Mouse (Mus musculus) C2C12 (cell line): ENCODE results near the gene Ctrc. TPM values are rescaled to one million over a fixed set of nuclear protein-coding genes. Genes with fewer than 3 reads are reported as not detected.

Source experiments
- H3K27me3 ChIP-seq: one replicate; pipeline ENCODE4 v1.6.1; 2011; ENCODE audit not compliant: control insufficient read depth, insufficient read depth, insufficient read length
- H3K36me3 ChIP-seq: one replicate; pipeline ENCODE4 v1.6.1; 2011; ENCODE audit not compliant: control insufficient read depth, insufficient read depth
- H3K4me3 ChIP-seq: one replicate; pipeline ENCODE4 v1.5.1; 2011; ENCODE audit warnings: mild to moderate bottlenecking, control low read depth; ENCODE audit not compliant: poor library complexity, insufficient read depth, severe bottlenecking
- H3K79me2 ChIP-seq: one replicate; pipeline ENCODE4 v1.6.1; 2011; ENCODE audit not compliant: control insufficient read depth, insufficient read depth
- H3K79me3 ChIP-seq: one replicate; pipeline ENCODE4 v1.6.1; 2011; ENCODE audit warnings: low read depth, control low read depth
- H3ac ChIP-seq: one replicate; pipeline ENCODE3; 2011; ENCODE audit warnings: low read depth; ENCODE audit not compliant: control insufficient read depth, insufficient read length
- CEBPB ChIP-seq: IDR thresholded peaks from one replicate; pipeline ENCODE4 v1.6.1; 2011; ENCODE audit warnings: low read depth, mild to moderate bottlenecking, control low read depth, moderate library complexity
- CTCF ChIP-seq: IDR thresholded peaks from one replicate; pipeline ENCODE4 v1.5.1; 2011; ENCODE audit not compliant: control insufficient read depth, insufficient read depth, insufficient read length
- FOSL1 ChIP-seq: IDR thresholded peaks from one replicate; pipeline ENCODE4 v1.8.0; 2011; ENCODE audit warnings: mild to moderate bottlenecking, low read length; ENCODE audit not compliant: poor library complexity, insufficient read depth, severe bottlenecking
- MAX ChIP-seq: IDR thresholded peaks from one replicate; pipeline ENCODE4 v1.6.1; 2011; ENCODE audit warnings: mild to moderate bottlenecking, control low read depth
- MYOD1 ChIP-seq: IDR thresholded peaks from one replicate; pipeline ENCODE4 v1.6.1; 2011; ENCODE audit warnings: low read depth; ENCODE audit not compliant: control insufficient read depth, insufficient read length
- MYOG ChIP-seq: IDR thresholded peaks from one replicate; pipeline ENCODE4 v1.6.1; 2011; ENCODE audit not compliant: control insufficient read depth, insufficient read length; ENCODE audit errors: extremely low read depth
- USF1 ChIP-seq: IDR thresholded peaks from one replicate; pipeline ENCODE4 v1.6.1; 2011; ENCODE audit warnings: low read depth, mild to moderate bottlenecking, control low read depth, moderate library complexity
- long read RNA-seq, 2 experiments: library from polyadenylated mRNA; unstranded; transcript quantifications; one replicate each; pipeline ENCODE4 v2.0.0; 2019 to 2020
- polyA plus RNA-seq: library from polyadenylated mRNA; unstranded; fragments of >200 nt; fragmentation: generic; extraction: Trizol; gene quantifications from one replicate; pipeline ENCODE4 v1.2.1, GENCODE M21; 2012; ENCODE audit warnings: missing spikeins

The Ctrc gene
- polyA plus RNA-seq, result not detected
- long read RNA-seq, experiment 1, result 0 reads
- long read RNA-seq, experiment 2, result 0 reads

- Histone ChIP-seq H3K79me3 (no peaks in the 10 kb centered on the region), H3K79me2 (no peaks in the 10 kb centered on the region), H3K4me3 (no peak within 1 kb of the TSS), H3K27me3 (peaks cover 15% of the 10 kb centered on the region), H3ac (no peak within 1 kb of the TSS), H3K36me3 (no peaks in the 10 kb centered on the region)
- TF ChIP-seq FOSL1, result no peak
- no peak for TF ChIP-seq MYOG
- TF ChIP-seq USF1, result no peak
- TF ChIP-seq CTCF, result no peak
- TF ChIP-seq CEBPB, result no peak
- no peak for TF ChIP-seq MAX
- TF ChIP-seq MYOD1, result no peak
Observed at GRCm38 (mm10) chr4:141845999-141846398, at the start of gene Ctrc. Gene Ctrc, minus strand, starts transcription at chr4:141846359.

GRCm38 (mm10) chr4:141895772-141896171 lies 49.6 kb upstream of the Ctrc start:
- no peaks in the 10 kb centered on the region for H3K79me3 ChIP-seq
- no peak for TF ChIP-seq USF1
- no peak for TF ChIP-seq MYOD1
- TF ChIP-seq MAX, result no peak
- no peak for TF ChIP-seq MYOG
- no peak for TF ChIP-seq FOSL1
- no peak for TF ChIP-seq CEBPB
- no peaks in the 10 kb centered on the region for H3K79me2 ChIP-seq
- H3K36me3 ChIP-seq, result no peaks in the 10 kb centered on the region
- peaks cover 25% of the 10 kb centered on the region for H3K27me3 ChIP-seq
- no peak overlapping the region for H3ac ChIP-seq
- H3K4me3 ChIP-seq, result no peak overlapping the region

GRCm38 (mm10) chr4:141893157-141893784 lies 47.1 kb upstream of the Ctrc start:
- TF ChIP-seq FOSL1 (no peak), USF1 (no peak), MYOG (no peak), MYOD1 (no peak), MAX (no peak), CTCF (no peak), CEBPB (no peak)
- no peaks in the 10 kb centered on the region for H3K79me2 ChIP-seq

GRCm38 (mm10) chr4:141886385-141886968 lies 40.3 kb upstream of the Ctrc start:
- Histone ChIP-seq H3K79me3 (no peaks in the 10 kb centered on the region), H3K79me2 (no peaks in the 10 kb centered on the region), H3K4me3 (no peak overlapping the region), H3K36me3 (no peaks in the 10 kb centered on the region), H3K27me3 (peaks cover 7% of the 10 kb centered on the region), H3ac (no peak overlapping the region)
- TF ChIP-seq MAX (no peak), CEBPB (no peak), FOSL1 (no peak), MYOD1 (no peak)

More at GRCm38 (mm10) chr4:141893157-141893784, 47.1 kb upstream of the Ctrc start:
- Histone ChIP-seq H3K36me3 (no peaks in the 10 kb centered on the region), H3K4me3 (no peak overlapping the region), H3K27me3 (peaks cover 16% of the 10 kb centered on the region), H3K79me3 (no peaks in the 10 kb centered on the region), H3ac (no peak overlapping the region)

- Histone ChIP-seq H3K79me2 (no peaks in the 10 kb centered on the region), H3ac (no peak overlapping the region), H3K36me3 (no peaks in the 10 kb centered on the region), H3K79me3 (no peaks in the 10 kb centered on the region), H3K27me3 (peaks cover 4% of the 10 kb centered on the region), H3K4me3 (no peak overlapping the region)
- TF ChIP-seq CTCF, result no peak
- no peak for TF ChIP-seq MAX
- TF ChIP-seq MYOD1, result no peak
- TF ChIP-seq MYOG, result no peak
- TF ChIP-seq USF1, result no peak
- TF ChIP-seq FOSL1, result no peak
- TF ChIP-seq CEBPB, result no peak
Observed at GRCm38 (mm10) chr4:141885451-141885850, 39.3 kb upstream of the Ctrc start.

GRCm38 (mm10) chr4:141882858-141883257 lies 36.7 kb upstream of the Ctrc start:
- no peak overlapping the region for H3K4me3 ChIP-seq
- TF ChIP-seq MYOD1 (no peak), USF1 (no peak), MYOG (no peak), CTCF (no peak), CEBPB (no peak), FOSL1 (no peak), MAX (no peak)
- H3K36me3 ChIP-seq, result no peaks in the 10 kb centered on the region
- no peaks in the 10 kb centered on the region for H3K27me3 ChIP-seq
- H3K79me3 ChIP-seq, result no peaks in the 10 kb centered on the region
- no peaks in the 10 kb centered on the region for H3K79me2 ChIP-seq
- no peak overlapping the region for H3ac ChIP-seq
